Mouse (Mus musculus): ENCODE results near the gene Sema6d. TPM values are rescaled to one million over a fixed set of nuclear protein-coding genes. Genes with fewer than 3 reads are reported as not detected.

Sema6d gene
- total and polyA plus RNA-seq, 3 experiments, result 0.05 TPM; not detected in 2

GRCm38 (mm10) chr2:124467429-124467828 is 377.7 kb downstream of the Sema6d start:
- TF ChIP-seq POLR2AphosphoS5 (IDR thresholded peaks at IDR 0.05; ENCODE audit: insufficient replicate concordance, low read depth, low read length), result no peak
- no peak for TF ChIP-seq GATA1 (IDR thresholded peaks at IDR 0.05; ENCODE audit: borderline replicate concordance, low read length)
- TF ChIP-seq GATA2 (IDR thresholded peaks at IDR 0.05; ENCODE audit: borderline replicate concordance, low read depth, low read length), result no peak
- no peak for TF ChIP-seq CTCF (IDR thresholded peaks at IDR 0.05; ENCODE audit: low read depth, low read length)
- TF ChIP-seq TAL1 (conservative IDR thresholded peaks at IDR 0.05; ENCODE audit: low read depth, low read length), result no peak
- DNase-seq (ENCODE audit: low spot score) (no peak), ATAC-seq (ENCODE audit: extremely low read depth, insufficient number of reproducible peaks, low FRiP score, poor library complexity, severe bottlenecking) (no peak)
- H3K36me3 ChIP-seq (replicated peaks), result no peaks in the 10 kb centered on the region
- H3K4me1 ChIP-seq (ENCODE audit: insufficient read depth, low read depth, low read length), result no peaks in the 10 kb centered on the region
- H3K4me3 ChIP-seq (ENCODE audit: low read depth, low read length), result no peak overlapping the region
- H3K27me3 ChIP-seq (ENCODE audit: insufficient read depth, low read length), result no peaks in the 10 kb centered on the region
- H3K9me3 ChIP-seq (replicated peaks), result peaks cover 39% of the 10 kb centered on the region

- DNase-seq (ENCODE audit: low spot score), result no peak
- no peak for TF ChIP-seq POLR2AphosphoS5 (IDR thresholded peaks at IDR 0.05; ENCODE audit: insufficient replicate concordance, low read depth, low read length)
- no peak for TF ChIP-seq GATA2 (IDR thresholded peaks at IDR 0.05; ENCODE audit: borderline replicate concordance, low read depth, low read length)
- no peak for TF ChIP-seq TAL1 (conservative IDR thresholded peaks at IDR 0.05; ENCODE audit: low read depth, low read length)
- no peak for TF ChIP-seq GATA1 (IDR thresholded peaks at IDR 0.05; ENCODE audit: borderline replicate concordance, low read length)
- no peak for TF ChIP-seq CTCF (IDR thresholded peaks at IDR 0.05; ENCODE audit: low read depth, low read length)
- H3K4me3 ChIP-seq (ENCODE audit: low read depth, low read length), result no peak overlapping the region
- no peak for ATAC-seq (ENCODE audit: extremely low read depth, insufficient number of reproducible peaks, low FRiP score, poor library complexity, severe bottlenecking)
- no peaks in the 10 kb centered on the region for H3K27me3 ChIP-seq (ENCODE audit: insufficient read depth, low read length)
- no peaks in the 10 kb centered on the region for H3K36me3 ChIP-seq (replicated peaks)
- no peaks in the 10 kb centered on the region for H3K4me1 ChIP-seq (ENCODE audit: insufficient read depth, low read depth, low read length)
- H3K9me3 ChIP-seq (replicated peaks), result peaks cover 31% of the 10 kb centered on the region
These were observed 380.7 kb downstream of the Sema6d start for GRCm38 (mm10) chr2:124470346-124471042.

GRCm38 (mm10) chr2:124472674-124473507 is 383.1 kb downstream of the Sema6d start:
- ATAC-seq (ENCODE audit: extremely low read depth, insufficient number of reproducible peaks, low FRiP score, poor library complexity, severe bottlenecking), result no peak
- Histone ChIP-seq H3K36me3 (replicated peaks) (no peaks in the 10 kb centered on the region), H3K9me3 (replicated peaks) (peaks cover 29% of the 10 kb centered on the region), H3K4me1 (ENCODE audit: insufficient read depth, low read depth, low read length) (no peaks in the 10 kb centered on the region), H3K4me3 (ENCODE audit: low read depth, low read length) (no peak overlapping the region), H3K27me3 (ENCODE audit: insufficient read depth, low read length) (no peaks in the 10 kb centered on the region)
- TF ChIP-seq GATA2 (IDR thresholded peaks at IDR 0.05; ENCODE audit: borderline replicate concordance, low read depth, low read length), result no peak
- no peak for TF ChIP-seq TAL1 (conservative IDR thresholded peaks at IDR 0.05; ENCODE audit: low read depth, low read length)
- TF ChIP-seq CTCF (IDR thresholded peaks at IDR 0.05; ENCODE audit: low read depth, low read length), result no peak
- no peak for TF ChIP-seq POLR2AphosphoS5 (IDR thresholded peaks at IDR 0.05; ENCODE audit: insufficient replicate concordance, low read depth, low read length)
- TF ChIP-seq GATA1 (IDR thresholded peaks at IDR 0.05; ENCODE audit: borderline replicate concordance, low read length), result no peak
- no peak for DNase-seq (ENCODE audit: low spot score)

- TF ChIP-seq GATA1 (IDR thresholded peaks at IDR 0.05; ENCODE audit: borderline replicate concordance, low read length) (no peak), POLR2AphosphoS5 (IDR thresholded peaks at IDR 0.05; ENCODE audit: insufficient replicate concordance, low read depth, low read length) (no peak), GATA2 (IDR thresholded peaks at IDR 0.05; ENCODE audit: borderline replicate concordance, low read depth, low read length) (no peak), TAL1 (conservative IDR thresholded peaks at IDR 0.05; ENCODE audit: low read depth, low read length) (no peak), CTCF (IDR thresholded peaks at IDR 0.05; ENCODE audit: low read depth, low read length) (no peak)
These were observed 388.1 kb downstream of the Sema6d start for GRCm38 (mm10) chr2:124477904-124478303.

GRCm38 (mm10) chr2:124478526-124478925 is 388.8 kb downstream of the Sema6d start:
- Histone ChIP-seq H3K9me3 (replicated peaks) (peaks cover 26% of the 10 kb centered on the region), H3K36me3 (replicated peaks) (no peaks in the 10 kb centered on the region), H3K4me3 (ENCODE audit: low read depth, low read length) (no peak overlapping the region), H3K27me3 (ENCODE audit: insufficient read depth, low read length) (no peaks in the 10 kb centered on the region), H3K4me1 (ENCODE audit: insufficient read depth, low read depth, low read length) (no peaks in the 10 kb centered on the region)
- no peak for ATAC-seq (ENCODE audit: extremely low read depth, insufficient number of reproducible peaks, low FRiP score, poor library complexity, severe bottlenecking)
- TF ChIP-seq POLR2AphosphoS5 (IDR thresholded peaks at IDR 0.05; ENCODE audit: insufficient replicate concordance, low read depth, low read length) (no peak), GATA2 (IDR thresholded peaks at IDR 0.05; ENCODE audit: borderline replicate concordance, low read depth, low read length) (no peak), CTCF (IDR thresholded peaks at IDR 0.05; ENCODE audit: low read depth, low read length) (no peak), GATA1 (IDR thresholded peaks at IDR 0.05; ENCODE audit: borderline replicate concordance, low read length) (no peak), TAL1 (conservative IDR thresholded peaks at IDR 0.05; ENCODE audit: low read depth, low read length) (no peak)
- no peak for DNase-seq (ENCODE audit: low spot score)

More at GRCm38 (mm10) chr2:124477904-124478303, 388.1 kb downstream of the Sema6d start:
- Histone ChIP-seq H3K4me1 (ENCODE audit: insufficient read depth, low read depth, low read length) (no peaks in the 10 kb centered on the region), H3K4me3 (ENCODE audit: low read depth, low read length) (no peak overlapping the region), H3K9me3 (replicated peaks) (peaks cover 22% of the 10 kb centered on the region), H3K27me3 (ENCODE audit: insufficient read depth, low read length) (no peaks in the 10 kb centered on the region), H3K36me3 (replicated peaks) (no peaks in the 10 kb centered on the region)
- ATAC-seq (ENCODE audit: extremely low read depth, insufficient number of reproducible peaks, low FRiP score, poor library complexity, severe bottlenecking) (no peak), DNase-seq (ENCODE audit: low spot score) (no peak)

- Histone ChIP-seq H3K36me3 (replicated peaks) (no peaks in the 10 kb centered on the region), H3K4me1 (ENCODE audit: insufficient read depth, low read depth, low read length) (no peaks in the 10 kb centered on the region), H3K9me3 (replicated peaks) (peaks cover 28% of the 10 kb centered on the region), H3K27me3 (ENCODE audit: insufficient read depth, low read length) (no peaks in the 10 kb centered on the region), H3K4me3 (ENCODE audit: low read depth, low read length) (no peak overlapping the region)
- ATAC-seq (ENCODE audit: extremely low read depth, insufficient number of reproducible peaks, low FRiP score, poor library complexity, severe bottlenecking), result no peak
- TF ChIP-seq POLR2AphosphoS5 (IDR thresholded peaks at IDR 0.05; ENCODE audit: insufficient replicate concordance, low read depth, low read length) (no peak), GATA2 (IDR thresholded peaks at IDR 0.05; ENCODE audit: borderline replicate concordance, low read depth, low read length) (no peak), CTCF (IDR thresholded peaks at IDR 0.05; ENCODE audit: low read depth, low read length) (no peak), TAL1 (conservative IDR thresholded peaks at IDR 0.05; ENCODE audit: low read depth, low read length) (no peak), GATA1 (IDR thresholded peaks at IDR 0.05; ENCODE audit: borderline replicate concordance, low read length) (no peak)
- DNase-seq (ENCODE audit: low spot score), result no peak
These were observed 396.0 kb downstream of the Sema6d start for GRCm38 (mm10) chr2:124485761-124486160.
